Mouse (Mus musculus): ENCODE data around the gene Ccdc160. TPM values are rescaled to one million over a fixed set of nuclear protein-coding genes. Genes with fewer than 3 reads are reported as not detected.

Ccdc160 gene
- 0.08 and 0.15 TPM in 2 replicates for polyA plus RNA-seq (2015; fragmentation: Nextera tagmentation; extraction: Ambion mirVana)

DNA sequence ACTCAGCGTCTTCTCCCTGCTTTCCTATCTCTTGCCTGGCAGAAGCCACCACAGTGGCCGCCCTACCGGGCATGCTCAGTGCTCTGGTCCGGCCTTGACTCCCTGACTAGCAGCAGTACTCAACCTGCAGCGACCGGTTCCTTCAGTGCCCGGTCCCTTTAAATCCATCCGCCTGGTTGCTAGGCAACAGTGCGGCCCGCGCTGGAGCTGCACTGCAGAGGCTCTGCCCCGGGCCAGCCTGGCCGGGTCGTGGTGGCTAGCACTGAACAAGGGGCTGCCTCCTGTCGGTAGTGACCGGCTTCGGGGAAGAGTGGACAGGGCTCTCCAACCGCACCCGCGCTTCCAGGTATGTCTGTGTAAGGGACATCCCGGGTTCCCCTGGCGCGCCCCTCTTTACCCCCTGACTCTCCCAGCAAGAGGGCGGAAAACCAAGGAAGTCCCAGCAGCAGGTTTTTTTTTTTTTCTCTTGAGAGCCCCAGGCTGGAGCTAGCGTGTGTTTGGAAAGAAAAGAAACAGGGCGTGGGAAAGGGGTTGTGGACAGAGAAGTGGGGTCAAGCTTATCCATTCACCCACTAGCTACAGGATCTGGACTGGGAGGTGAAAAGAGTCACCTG is at the start of gene Ccdc160:
Gene Ccdc160, plus strand, starts transcription at position 221 of the 614 bp plus-strand sequence.
- Histone ChIP-seq H3K36me3 (ENCODE audit: control insufficient read depth, insufficient read depth) (no peaks in the 10 kb centered on the region), H3K4me3 (ENCODE audit: low read depth, low read length) (0 out of 2 replicates have a peak within 1 kb of the TSS, but pooled peaks have one; percentile 20), H3K9me3 (replicated peaks; ENCODE audit: control insufficient read depth, low read length) (no peaks in the 10 kb centered on the region), H3K9ac (ENCODE audit: low read depth, low read length) (no peak within 1 kb of the TSS), H3K27ac (ENCODE audit: low read length) (no peak within 1 kb of the TSS), H3K27me3 (ENCODE audit: control insufficient read depth, insufficient read depth, low read depth, low read length) (no peaks in the 10 kb centered on the region), H3K4me1 (ENCODE audit: control insufficient read depth, low read depth, low read length) (no peaks in the 10 kb centered on the region), H3K4me2 (ENCODE audit: low read depth, low read length) (peak within 1 kb of the TSS; percentile 17; the same call in 1 of the 2 replicates)
- WGBS (ENCODE audit: insufficient replicate concordance), result 19% methylated on average over 26 of the region's 26 CpGs
- 0 out of 2 replicates have a peak, but pooled peaks have one; percentile 37 for ATAC-seq (ENCODE audit: low read depth)

DNA sequence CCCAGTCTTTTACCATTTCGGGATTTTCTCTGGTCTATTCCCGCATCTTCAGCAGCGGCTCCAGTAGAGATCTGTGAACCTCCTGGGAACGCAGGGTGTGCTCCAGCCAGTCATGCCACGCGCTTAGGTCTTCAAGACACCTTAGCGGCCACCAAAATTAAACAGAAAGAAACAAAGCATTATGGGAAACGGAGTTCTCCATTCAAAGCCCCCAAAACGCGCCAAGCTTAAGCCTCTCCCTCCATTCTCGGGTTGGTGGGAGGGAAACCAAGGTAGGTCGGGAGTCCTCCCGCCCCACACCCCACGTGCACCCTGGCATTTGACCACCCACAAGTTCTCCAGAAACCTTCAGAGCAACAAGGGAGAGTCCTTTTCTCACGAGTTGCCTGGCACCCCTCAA is 47.2 kb upstream of the Ccdc160 start:
- no peak overlapping the region for H3K27ac ChIP-seq (ENCODE audit: low read length)
- H3K4me3 ChIP-seq (ENCODE audit: low read depth, low read length), result peak overlapping the region; percentile 38
- H3K4me1 ChIP-seq (ENCODE audit: control insufficient read depth, low read depth, low read length), result no peaks in the 10 kb centered on the region
- no peaks in the 10 kb centered on the region for H3K9me3 ChIP-seq (replicated peaks; ENCODE audit: control insufficient read depth, low read length)
- 11% methylated on average over 15 of the region's 15 CpGs for WGBS (ENCODE audit: insufficient replicate concordance)
- no peaks in the 10 kb centered on the region for H3K36me3 ChIP-seq (ENCODE audit: control insufficient read depth, insufficient read depth)
- H3K9ac ChIP-seq (ENCODE audit: low read depth, low read length), result no peak overlapping the region
- no peak for ATAC-seq (ENCODE audit: low read depth)
- H3K27me3 ChIP-seq (ENCODE audit: control insufficient read depth, insufficient read depth, low read depth, low read length), result peaks cover 21% of the 10 kb centered on the region
- peak overlapping the region; percentile 50 for H3K4me2 ChIP-seq (ENCODE audit: low read depth, low read length)

DNA sequence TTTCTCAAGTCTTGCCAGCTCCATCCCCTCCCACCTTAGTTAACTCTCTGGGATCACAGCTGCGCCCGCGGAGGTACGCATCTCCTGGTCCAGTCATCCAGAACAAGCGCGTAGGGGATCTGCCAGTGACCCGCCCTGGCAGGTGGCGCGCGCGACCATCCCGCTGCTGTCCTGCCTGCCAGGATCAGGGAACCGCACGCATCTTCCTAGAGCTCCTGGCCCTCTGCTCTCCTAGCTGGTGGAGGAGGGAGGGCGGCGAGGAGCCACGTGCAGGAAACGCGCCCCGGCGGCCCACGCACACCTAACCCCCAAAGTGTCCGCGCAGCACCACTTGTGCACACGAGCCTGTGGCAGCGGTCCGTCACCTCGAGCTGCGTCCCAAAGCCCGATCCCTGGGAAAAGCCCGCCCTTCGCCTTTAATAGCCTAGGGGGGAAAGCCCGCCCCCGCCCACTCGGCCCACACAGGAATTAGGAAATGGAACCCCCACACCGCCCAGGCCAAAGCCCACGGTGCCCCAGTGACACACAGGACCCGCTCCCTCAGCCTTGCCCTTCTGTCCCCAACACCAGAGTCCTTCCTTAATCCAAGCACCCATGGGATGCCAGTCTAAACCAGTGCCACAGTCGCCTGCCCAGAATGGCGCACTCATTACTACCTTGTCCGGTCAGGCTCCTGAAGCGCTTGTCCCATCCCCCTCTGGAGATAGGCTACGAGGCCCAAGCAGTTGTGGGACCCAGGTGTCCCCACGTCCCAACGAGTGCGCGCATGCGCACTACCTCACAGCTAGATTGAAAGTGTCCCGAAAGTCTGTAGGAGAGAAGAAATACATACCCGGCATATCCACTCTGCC is 46.6 kb upstream of the Ccdc160 start:
- Histone ChIP-seq H3K27ac (ENCODE audit: low read length) (no peak overlapping the region), H3K27me3 (ENCODE audit: control insufficient read depth, insufficient read depth, low read depth, low read length) (peaks cover 21% of the 10 kb centered on the region), H3K4me2 (ENCODE audit: low read depth, low read length) (peak overlapping the region; percentile 50), H3K4me3 (ENCODE audit: low read depth, low read length) (peak overlapping the region; percentile 38), H3K9me3 (replicated peaks; ENCODE audit: control insufficient read depth, low read length) (no peaks in the 10 kb centered on the region), H3K9ac (ENCODE audit: low read depth, low read length) (no peak overlapping the region), H3K4me1 (ENCODE audit: control insufficient read depth, low read depth, low read length) (no peaks in the 10 kb centered on the region), H3K36me3 (ENCODE audit: control insufficient read depth, insufficient read depth) (no peaks in the 10 kb centered on the region)
- WGBS (ENCODE audit: insufficient replicate concordance), result 18% methylated on average over 46 of the region's 50 CpGs
- no peak for ATAC-seq (ENCODE audit: low read depth)

DNA sequence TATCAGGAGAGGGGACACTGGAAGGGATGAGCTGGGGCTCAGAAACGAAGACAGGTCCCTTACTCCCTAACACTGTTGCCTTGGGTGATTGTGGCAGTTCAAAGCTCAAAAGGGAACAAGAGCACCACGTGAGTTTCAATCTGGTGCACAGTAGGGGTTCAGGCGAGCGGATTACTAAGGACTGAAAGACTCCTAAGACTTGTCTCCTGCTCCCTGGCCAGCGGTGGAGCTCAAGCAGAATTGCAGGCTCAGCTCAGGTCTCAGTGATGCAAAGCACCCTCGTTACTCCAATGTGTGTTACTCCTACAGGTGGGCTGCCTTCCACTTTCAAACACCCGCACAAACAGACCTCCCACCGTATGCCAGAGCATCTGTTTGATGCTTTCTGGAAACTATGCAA is 45.5 kb upstream of the Ccdc160 start:
- WGBS (ENCODE audit: insufficient replicate concordance), result 13% methylated on average over 8 of the region's 8 CpGs

GRCm38 (mm10) chrX:52745917-52746316 is 45.1 kb upstream of the Ccdc160 start:
- no peaks in the 10 kb centered on the region for H3K4me1 ChIP-seq (ENCODE audit: control insufficient read depth, low read depth, low read length)
- H3K36me3 ChIP-seq (ENCODE audit: control insufficient read depth, insufficient read depth), result no peaks in the 10 kb centered on the region
- ATAC-seq (ENCODE audit: low read depth), result no peak
- no peak overlapping the region for H3K4me2 ChIP-seq (ENCODE audit: low read depth, low read length)
- H3K27ac ChIP-seq (ENCODE audit: low read length), result no peak overlapping the region
- no peaks in the 10 kb centered on the region for H3K9me3 ChIP-seq (replicated peaks; ENCODE audit: control insufficient read depth, low read length)
- H3K27me3 ChIP-seq (ENCODE audit: control insufficient read depth, insufficient read depth, low read depth, low read length), result peaks cover 21% of the 10 kb centered on the region
- 5% methylated on average over 10 of the region's 10 CpGs for WGBS (ENCODE audit: insufficient replicate concordance)
- H3K9ac ChIP-seq (ENCODE audit: low read depth, low read length), result no peak overlapping the region
- no peak overlapping the region for H3K4me3 ChIP-seq (ENCODE audit: low read depth, low read length)

More for the DNA sequence above, 45.5 kb upstream of the Ccdc160 start:
- H3K27me3 ChIP-seq (ENCODE audit: control insufficient read depth, insufficient read depth, low read depth, low read length), result peaks cover 21% of the 10 kb centered on the region
- no peak overlapping the region for H3K4me3 ChIP-seq (ENCODE audit: low read depth, low read length)
- H3K4me1 ChIP-seq (ENCODE audit: control insufficient read depth, low read depth, low read length), result no peaks in the 10 kb centered on the region
- ATAC-seq (ENCODE audit: low read depth), result no peak
- H3K36me3 ChIP-seq (ENCODE audit: control insufficient read depth, insufficient read depth), result no peaks in the 10 kb centered on the region
- no peaks in the 10 kb centered on the region for H3K9me3 ChIP-seq (replicated peaks; ENCODE audit: control insufficient read depth, low read length)
- no peak overlapping the region for H3K9ac ChIP-seq (ENCODE audit: low read depth, low read length)
- H3K4me2 ChIP-seq (ENCODE audit: low read depth, low read length), result no peak overlapping the region
- H3K27ac ChIP-seq (ENCODE audit: low read length), result no peak overlapping the region

DNA sequence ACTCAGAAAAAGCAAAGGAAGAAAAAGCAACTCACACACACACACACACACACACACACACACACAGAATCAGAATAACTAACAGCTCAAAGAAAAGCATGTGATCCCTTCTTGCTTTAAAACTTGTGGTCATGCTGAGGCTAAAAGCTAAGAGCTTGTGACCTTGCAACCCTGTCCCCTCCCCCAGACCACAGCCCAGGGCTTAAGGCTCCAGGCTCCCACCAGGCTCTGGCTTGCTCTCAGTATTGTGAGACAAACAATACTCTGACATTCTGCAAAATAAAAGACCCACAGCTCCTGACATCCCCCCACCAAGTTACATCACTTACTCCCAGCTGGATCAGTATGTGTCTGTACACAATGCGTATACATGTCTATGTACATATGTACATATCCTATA is 44.2 kb upstream of the Ccdc160 start:
- ATAC-seq (ENCODE audit: low read depth), result no peak

GRCm38 (mm10) chrX:52753491-52754085 is 37.4 kb upstream of the Ccdc160 start:
- H3K4me3 ChIP-seq (ENCODE audit: low read depth, low read length), result no peak overlapping the region
- no peak for ATAC-seq (ENCODE audit: low read depth)
- H3K27ac ChIP-seq (ENCODE audit: low read length), result no peak overlapping the region
- no peaks in the 10 kb centered on the region for H3K27me3 ChIP-seq (ENCODE audit: control insufficient read depth, insufficient read depth, low read depth, low read length)
- H3K9ac ChIP-seq (ENCODE audit: low read depth, low read length), result no peak overlapping the region
- no peak overlapping the region for H3K4me2 ChIP-seq (ENCODE audit: low read depth, low read length)
- no peaks in the 10 kb centered on the region for H3K9me3 ChIP-seq (replicated peaks; ENCODE audit: control insufficient read depth, low read length)
- H3K36me3 ChIP-seq (ENCODE audit: control insufficient read depth, insufficient read depth), result no peaks in the 10 kb centered on the region
- 26% methylated on average over 6 of the region's 6 CpGs for WGBS (ENCODE audit: insufficient replicate concordance)
- H3K4me1 ChIP-seq (ENCODE audit: control insufficient read depth, low read depth, low read length), result no peaks in the 10 kb centered on the region

More for the DNA sequence above, 44.2 kb upstream of the Ccdc160 start:
- Histone ChIP-seq H3K9me3 (replicated peaks; ENCODE audit: control insufficient read depth, low read length) (no peaks in the 10 kb centered on the region), H3K4me1 (ENCODE audit: control insufficient read depth, low read depth, low read length) (no peaks in the 10 kb centered on the region), H3K27me3 (ENCODE audit: control insufficient read depth, insufficient read depth, low read depth, low read length) (peaks cover 21% of the 10 kb centered on the region), H3K36me3 (ENCODE audit: control insufficient read depth, insufficient read depth) (no peaks in the 10 kb centered on the region), H3K9ac (ENCODE audit: low read depth, low read length) (no peak overlapping the region), H3K4me2 (ENCODE audit: low read depth, low read length) (no peak overlapping the region), H3K4me3 (ENCODE audit: low read depth, low read length) (no peak overlapping the region), H3K27ac (ENCODE audit: low read length) (no peak overlapping the region)
- 39% methylated on average over 1 of the region's 1 CpGs for WGBS (ENCODE audit: insufficient replicate concordance)

GRCm38 (mm10) chrX:52757164-52757563 is 33.8 kb upstream of the Ccdc160 start:
- Histone ChIP-seq H3K36me3 (ENCODE audit: control insufficient read depth, insufficient read depth) (no peaks in the 10 kb centered on the region), H3K4me1 (ENCODE audit: control insufficient read depth, low read depth, low read length) (no peaks in the 10 kb centered on the region), H3K4me3 (ENCODE audit: low read depth, low read length) (no peak overlapping the region), H3K27me3 (ENCODE audit: control insufficient read depth, insufficient read depth, low read depth, low read length) (no peaks in the 10 kb centered on the region), H3K27ac (ENCODE audit: low read length) (no peak overlapping the region), H3K9ac (ENCODE audit: low read depth, low read length) (no peak overlapping the region), H3K9me3 (replicated peaks; ENCODE audit: control insufficient read depth, low read length) (no peaks in the 10 kb centered on the region), H3K4me2 (ENCODE audit: low read depth, low read length) (no peak overlapping the region)
- 40% methylated on average over 3 of the region's 3 CpGs for WGBS (ENCODE audit: insufficient replicate concordance)
- no peak for ATAC-seq (ENCODE audit: low read depth)

Data from liver, embryonic 16.5 days (tissue).